Mouse (Mus musculus): Measurements from ENCODE around the gene Zfp870. TPM values are rescaled to one million over a fixed set of nuclear protein-coding genes. Genes with fewer than 3 reads are reported as not detected.
"Not testable (repeated sequence)": the region's sequence is repeated elsewhere in the genome, so short reads cannot be mapped to it uniquely, and the experiment has no call there.

Gene Zfp870
- polyA plus RNA-seq, 1 experiment: 0.01 TPM

GRCm38 (mm10) chr17:32877471-32878171, 13.8 kb downstream of the Zfp870 start:
- peaks cover 15% of the 10 kb centered on the region for H3K27me3 ChIP-seq (ENCODE audit: control insufficient read depth)
- TF ChIP-seq GATA1 (IDR thresholded peaks at IDR 0.05; ENCODE audit: low read length) (no peak), TAL1 (IDR thresholded peaks at IDR 0.05; ENCODE audit: low read length) (no peak)
- H3K4me1 ChIP-seq (ENCODE audit: control insufficient read depth): peaks cover 5% of the 10 kb centered on the region
- H3K4me3 ChIP-seq (replicated peaks): no peak overlapping the region
- peaks cover 4% of the 10 kb centered on the region for H3K36me3 ChIP-seq (ENCODE audit: control insufficient read depth)
- H3K9me3 ChIP-seq (ENCODE audit: control insufficient read depth, low read length): no peaks in the 10 kb centered on the region

GRCm38 (mm10) chr17:32872696-32873095, 18.7 kb downstream of the Zfp870 start:
- peaks cover 5% of the 10 kb centered on the region for H3K4me1 ChIP-seq (ENCODE audit: control insufficient read depth)

GRCm38 (mm10) chr17:32872091-32872490, 19.4 kb downstream of the Zfp870 start:
- no peaks in the 10 kb centered on the region for H3K36me3 ChIP-seq (ENCODE audit: control insufficient read depth)
- peaks cover 6% of the 10 kb centered on the region for H3K27me3 ChIP-seq (ENCODE audit: control insufficient read depth)
- H3K4me1 ChIP-seq (ENCODE audit: control insufficient read depth): peaks cover 2% of the 10 kb centered on the region; the same call in 1 of the 2 replicates
- no peaks in the 10 kb centered on the region for H3K9me3 ChIP-seq (ENCODE audit: control insufficient read depth, low read length)
- TF ChIP-seq TAL1 (IDR thresholded peaks at IDR 0.05; ENCODE audit: low read length) (no peak), GATA1 (IDR thresholded peaks at IDR 0.05; ENCODE audit: low read length) (no peak)
- H3K4me3 ChIP-seq (replicated peaks): no peak overlapping the region

More at GRCm38 (mm10) chr17:32872696-32873095, 18.7 kb downstream of the Zfp870 start:
- Histone ChIP-seq H3K4me3 (replicated peaks) (no peak overlapping the region), H3K27me3 (ENCODE audit: control insufficient read depth) (peaks cover 12% of the 10 kb centered on the region), H3K36me3 (ENCODE audit: control insufficient read depth) (no peaks in the 10 kb centered on the region), H3K9me3 (ENCODE audit: control insufficient read depth, low read length) (no peaks in the 10 kb centered on the region)
- TF ChIP-seq GATA1 (IDR thresholded peaks at IDR 0.05; ENCODE audit: low read length) (no peak), TAL1 (IDR thresholded peaks at IDR 0.05; ENCODE audit: low read length) (no peak)

GRCm38 (mm10) chr17:32871483-32871882, 20.0 kb downstream of the Zfp870 start:
- Histone ChIP-seq H3K4me1 (ENCODE audit: control insufficient read depth) (no peaks in the 10 kb centered on the region), H3K4me3 (replicated peaks) (no peak overlapping the region), H3K9me3 (ENCODE audit: control insufficient read depth, low read length) (no peaks in the 10 kb centered on the region), H3K27me3 (ENCODE audit: control insufficient read depth) (no peaks in the 10 kb centered on the region), H3K36me3 (ENCODE audit: control insufficient read depth) (no peaks in the 10 kb centered on the region)
- TF ChIP-seq TAL1 (IDR thresholded peaks at IDR 0.05; ENCODE audit: low read length) (no peak), GATA1 (IDR thresholded peaks at IDR 0.05; ENCODE audit: low read length) (no peak)

DNA sequence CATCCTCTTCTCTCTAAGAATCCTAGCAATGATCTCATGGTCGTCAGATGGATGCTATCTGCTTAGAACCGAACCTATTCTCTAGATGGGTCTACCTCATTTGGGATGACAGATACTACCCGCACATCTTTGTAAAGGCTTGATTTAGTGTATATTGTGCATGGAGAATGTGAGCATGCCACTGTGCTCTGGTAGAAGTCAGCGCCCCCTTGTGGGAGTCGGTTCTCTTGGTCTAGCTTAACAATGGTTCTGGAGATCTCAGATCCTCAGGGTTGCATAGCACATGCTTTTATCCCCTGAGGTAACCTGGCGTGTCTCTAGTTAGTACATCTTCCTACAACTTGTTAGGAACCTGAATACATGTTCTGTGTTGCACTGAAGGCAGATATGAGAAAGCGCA, 24.2 kb downstream of the Zfp870 start:
- not testable (repeated sequence) for H3K27me3 ChIP-seq (ENCODE audit: control insufficient read depth); H3K4me3 ChIP-seq (replicated peaks); H3K4me1 ChIP-seq (ENCODE audit: control insufficient read depth)

GRCm38 (mm10) chr17:32856713-32857112, 34.7 kb downstream of the Zfp870 start:
- H3K27me3 ChIP-seq (ENCODE audit: control insufficient read depth): not testable (repeated sequence)

More for the DNA sequence above, 24.2 kb downstream of the Zfp870 start:
- H3K36me3 ChIP-seq (ENCODE audit: control insufficient read depth); H3K9me3 ChIP-seq (ENCODE audit: control insufficient read depth, low read length): not testable (repeated sequence)

DNA sequence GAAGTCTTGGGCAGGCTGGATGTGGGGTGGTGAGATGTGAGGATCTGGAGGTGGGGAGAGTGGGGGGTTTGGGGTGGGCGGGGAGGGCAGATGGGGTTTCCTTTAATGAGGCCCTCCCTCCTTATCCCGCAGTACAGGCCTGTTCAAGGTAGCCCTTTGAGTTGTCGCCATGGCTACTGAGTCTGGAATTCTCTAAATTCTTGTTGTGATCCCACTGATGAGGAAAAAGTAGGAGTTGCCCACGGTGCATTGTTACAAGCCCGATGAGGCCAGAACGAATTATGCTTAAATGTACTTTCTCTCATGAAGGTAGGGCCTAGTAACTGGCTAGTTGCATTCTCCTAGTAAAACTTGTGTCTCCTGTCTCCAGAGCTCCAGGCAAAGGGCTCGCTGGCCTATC, 39.9 kb downstream of the Zfp870 start:
- no peaks in the 10 kb centered on the region for H3K27me3 ChIP-seq (ENCODE audit: control insufficient read depth)
- no peaks in the 10 kb centered on the region for H3K4me1 ChIP-seq (ENCODE audit: control insufficient read depth)
- TF ChIP-seq TAL1 (IDR thresholded peaks at IDR 0.05; ENCODE audit: low read length) (no peak), GATA1 (IDR thresholded peaks at IDR 0.05; ENCODE audit: low read length) (no peak)
- H3K36me3 ChIP-seq (ENCODE audit: control insufficient read depth): no peaks in the 10 kb centered on the region
- H3K4me3 ChIP-seq (replicated peaks): no peak overlapping the region
- H3K9me3 ChIP-seq (ENCODE audit: control insufficient read depth, low read length): no peaks in the 10 kb centered on the region

More at GRCm38 (mm10) chr17:32856713-32857112, 34.7 kb downstream of the Zfp870 start:
- H3K4me1 ChIP-seq (ENCODE audit: control insufficient read depth); H3K36me3 ChIP-seq (ENCODE audit: control insufficient read depth); H3K9me3 ChIP-seq (ENCODE audit: control insufficient read depth, low read length); H3K4me3 ChIP-seq (replicated peaks): not testable (repeated sequence)

- Histone ChIP-seq H3K27me3 (ENCODE audit: control insufficient read depth) (no peaks in the 10 kb centered on the region), H3K36me3 (ENCODE audit: control insufficient read depth) (no peaks in the 10 kb centered on the region), H3K4me3 (replicated peaks) (no peak overlapping the region), H3K4me1 (ENCODE audit: control insufficient read depth) (no peaks in the 10 kb centered on the region), H3K9me3 (ENCODE audit: control insufficient read depth, low read length) (no peaks in the 10 kb centered on the region)
- TF ChIP-seq TAL1 (IDR thresholded peaks at IDR 0.05; ENCODE audit: low read length) (no peak), GATA1 (IDR thresholded peaks at IDR 0.05; ENCODE audit: low read length) (no peak)
Observed at GRCm38 (mm10) chr17:32841388-32841787, 50.1 kb downstream of the Zfp870 start.

GRCm38 (mm10) chr17:32839083-32839802, 52.2 kb downstream of the Zfp870 start:
- Histone ChIP-seq H3K4me1 (ENCODE audit: control insufficient read depth) (no peaks in the 10 kb centered on the region), H3K4me3 (replicated peaks) (no peak overlapping the region), H3K9me3 (ENCODE audit: control insufficient read depth, low read length) (no peaks in the 10 kb centered on the region), H3K36me3 (ENCODE audit: control insufficient read depth) (no peaks in the 10 kb centered on the region), H3K27me3 (ENCODE audit: control insufficient read depth) (no peaks in the 10 kb centered on the region)
- no peak for TF ChIP-seq TAL1 (IDR thresholded peaks at IDR 0.05; ENCODE audit: low read length)
- no peak for TF ChIP-seq GATA1 (IDR thresholded peaks at IDR 0.05; ENCODE audit: low read length)

Measured in erythroblast, embryonic 14.5 days (primary cell).